In the genomic region with DNA sequence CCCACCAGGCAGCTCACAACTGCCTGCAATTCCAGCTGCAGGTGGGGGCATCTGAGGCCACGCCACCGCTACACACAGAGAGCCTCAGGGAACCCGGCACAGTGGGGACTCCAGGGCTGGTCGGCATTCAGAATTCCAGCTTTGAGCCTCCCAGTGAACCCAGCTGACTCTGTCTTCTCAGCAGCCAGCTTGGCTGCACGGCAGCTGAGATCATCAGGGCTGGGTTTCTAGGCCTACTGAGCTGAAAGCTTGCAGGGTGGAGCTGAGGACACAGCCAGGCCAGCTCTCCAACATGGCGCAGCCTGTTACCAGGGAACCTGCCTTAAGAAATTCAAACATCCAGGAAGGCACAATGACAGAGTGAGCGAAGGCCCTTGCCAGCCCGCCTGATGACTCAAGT, we compare ENCODE assay signal across 8 mouse cellular contexts.
DNase-seq lines count a peak whose midpoint lies in the region.

No protein-coding gene starts in this region.

- peak; percentile 34 for DNase-seq in adrenal gland, postnatal 10 days
- DNase-seq in adrenal gland, adult (ENCODE audit: inconsistent age in 2 of 2, low spot score in 1 of 2): no peak
- peak; percentile 19 for DNase-seq in retina, postnatal 1 day
- no peak for DNase-seq in retina, embryonic 14.5 days (ENCODE audit: low spot score)
- DNase-seq in heart, postnatal 4 days: peak; percentile 62
- DNase-seq in kidney, postnatal 36 days: no peak
- no peak for DNase-seq in embryo, embryonic 10 days (ENCODE audit: low spot score)
- DNase-seq in ovary, adult 18-20 months (ENCODE audit: low spot score): no peak

Comparison
In these comparisons a context has a peak if more than half of its experiments do, and no peak if none do; other contexts are left out.
1. DNase-seq: peak in adrenal gland, postnatal 10 days (single experiment), retina, postnatal 1 day (single experiment) and heart, postnatal 4 days (single experiment); none in adrenal gland, adult (0 of 2), retina, embryonic 14.5 days (single experiment), kidney, postnatal 36 days (0 of 2), embryo, embryonic 10 days (single experiment) and ovary, adult 18-20 months (single experiment).